Mouse (Mus musculus) thymus, postnatal 10 days (tissue): ENCODE data around the gene Cnih2.

Source experiments
- DNase-seq, 2 experiments: peaks; one replicate each; pipeline ENCODE4 v3.0.0; 2021; ENCODE audit warnings: low spot score in 2 of 2

Gene Cnih2

DNA sequence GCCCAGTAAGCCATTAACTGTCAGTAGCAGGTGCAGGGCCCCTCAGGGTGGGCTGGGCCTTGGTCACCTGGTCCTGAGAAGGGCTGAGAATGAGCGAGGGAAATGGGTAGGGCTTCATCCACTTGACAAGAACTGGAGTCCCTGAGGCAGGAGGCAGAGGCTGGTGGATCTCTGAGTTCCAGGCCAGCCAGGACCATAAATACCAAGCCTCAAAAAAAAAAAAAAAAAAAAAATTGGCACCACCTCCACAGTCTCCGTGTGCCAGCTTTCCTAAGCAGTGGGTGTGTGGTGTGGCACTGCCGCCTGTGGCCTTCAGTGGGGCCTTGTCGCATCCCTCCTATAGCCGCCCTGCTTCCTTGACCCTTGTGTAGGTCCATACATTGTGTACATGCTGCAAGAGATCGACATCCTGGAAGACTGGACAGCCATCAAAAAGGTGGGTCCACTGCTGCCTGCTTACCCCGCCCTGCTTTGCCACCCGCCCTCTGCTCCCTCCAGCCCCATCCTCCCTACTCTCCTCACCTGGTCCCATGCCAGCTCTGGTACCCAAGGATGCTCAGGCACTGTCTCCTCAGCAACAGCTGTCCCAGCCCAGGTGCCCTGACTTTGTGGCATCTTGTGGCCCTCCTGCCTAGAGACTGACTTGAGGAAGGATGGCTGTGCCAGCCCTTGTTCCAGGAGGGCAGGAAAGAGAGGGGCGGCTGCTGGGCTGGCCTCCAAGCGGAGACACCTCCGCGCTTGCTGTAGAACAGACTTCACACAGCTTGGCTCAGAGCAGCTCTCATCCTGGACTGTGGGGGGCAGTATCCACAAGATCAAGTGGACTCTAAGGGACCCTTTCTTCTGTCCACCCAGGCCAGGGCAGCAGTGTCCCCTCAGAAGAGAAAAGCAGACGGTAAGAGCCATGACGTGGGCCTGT is 49.9 kb downstream of the Cnih2 start:
- DNase-seq = no peak

DNA sequence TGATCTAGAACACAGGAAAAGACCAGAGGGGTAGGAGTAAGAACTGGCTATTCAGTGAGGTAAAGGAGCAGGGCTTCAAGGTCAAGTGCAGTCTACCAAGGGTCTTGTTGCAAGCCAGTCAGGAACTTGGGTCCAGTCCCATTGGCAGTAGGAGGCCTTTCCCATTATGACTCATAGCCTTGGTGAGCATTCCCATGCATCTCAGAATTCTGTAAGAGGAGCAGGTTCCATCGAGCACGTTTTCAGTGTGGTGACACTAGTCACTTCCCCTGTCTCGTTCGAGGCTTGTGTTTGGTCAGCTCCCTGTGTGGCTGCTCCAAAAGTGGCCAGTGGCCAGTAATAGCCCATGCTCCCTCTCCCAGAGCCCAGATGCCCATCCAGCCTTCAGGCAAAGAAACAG is 52.8 kb downstream of the Cnih2 start:
- DNase-seq = no peak
